Mouse (Mus musculus) hindbrain, embryonic 14.5 days (tissue): ENCODE measurements around the gene Rbmxl2. TPM values are rescaled to one million over a fixed set of nuclear protein-coding genes. Genes with fewer than 3 reads are reported as not detected.

ENCODE experiments used
- ATAC-seq: fragments of 200-750 bp; cut with Nextera tagmentation; 2 replicates; pipeline ENCODE4 v1.8.0; 2017; ENCODE audit warnings: moderate number of reproducible peaks, mild to moderate bottlenecking, moderate TSS enrichment, moderate library complexity; ENCODE audit not compliant: low FRiP score
- DNase-seq: peaks from one replicate; pipeline ENCODE4 v3.0.0-alpha.2; 2015; ENCODE audit warnings: low spot score
- H3K27ac ChIP-seq: fragments of 300-500 bp; sonication (generic); 2 replicates; pipeline ENCODE4 v1.5.1; 2014; ENCODE audit warnings: mild to moderate bottlenecking, moderate library complexity
- H3K27me3 ChIP-seq: fragments of 300-500 bp; sonication (generic); 2 replicates; pipeline ENCODE4 v1.6.1; 2014; ENCODE audit warnings: mild to moderate bottlenecking, low read length, mixed read lengths; ENCODE audit not compliant: control insufficient read depth, insufficient read depth
- H3K36me3 ChIP-seq: fragments of 300-500 bp; sonication (generic); replicated peaks from 2 replicates; pipeline ENCODE4 v1.6.1; 2014; ENCODE audit not compliant: control insufficient read depth, insufficient read depth
- H3K4me1 ChIP-seq: fragments of 300-500 bp; sonication (generic); replicated peaks from 2 replicates; pipeline ENCODE4 v1.6.1; 2014; ENCODE audit warnings: antibody characterized with exemption, low read length, mixed read lengths; ENCODE audit not compliant: control insufficient read depth, insufficient read depth
- H3K4me2 ChIP-seq: fragments of 300-500 bp; sonication (generic); replicated peaks from 2 replicates; pipeline ENCODE4 v1.6.1; 2014; ENCODE audit warnings: mild to moderate bottlenecking, moderate library complexity
- H3K4me3 ChIP-seq: fragments of 300-500 bp; sonication (generic); replicated peaks from 2 replicates; pipeline ENCODE4 v1.5.1; 2014; ENCODE audit warnings: mild to moderate bottlenecking, low read length
- H3K9ac ChIP-seq: fragments of 300-500 bp; sonication (generic); 2 replicates; pipeline ENCODE4 v1.6.1; 2014
- H3K9me3 ChIP-seq: fragments of 300-500 bp; sonication (generic); 2 replicates; pipeline ENCODE4 v1.6.1; 2016; ENCODE audit warnings: low read length; ENCODE audit not compliant: control insufficient read depth
- WGBS: fragments of 180-500 bp; shearing (Covaris S2); extraction: QIAGEN DNeasy Blood & Tissue Kit; methylation state at CpG from one replicate; pipeline ENCODE4 v1.1.7; 2014; 5-methylcytosine and 5-hydroxymethylcytosine counted together
- polyA plus RNA-seq: library from polyadenylated mRNA; unstranded; fragments of >200 nt; fragmentation: Nextera tagmentation; extraction: Ambion mirVana; gene quantifications from 2 replicates; pipeline ENCODE4 v1.2.1, GENCODE M21; 2014

The Rbmxl2 gene
- polyA plus RNA-seq, result not detected in 2 replicates

DNA sequence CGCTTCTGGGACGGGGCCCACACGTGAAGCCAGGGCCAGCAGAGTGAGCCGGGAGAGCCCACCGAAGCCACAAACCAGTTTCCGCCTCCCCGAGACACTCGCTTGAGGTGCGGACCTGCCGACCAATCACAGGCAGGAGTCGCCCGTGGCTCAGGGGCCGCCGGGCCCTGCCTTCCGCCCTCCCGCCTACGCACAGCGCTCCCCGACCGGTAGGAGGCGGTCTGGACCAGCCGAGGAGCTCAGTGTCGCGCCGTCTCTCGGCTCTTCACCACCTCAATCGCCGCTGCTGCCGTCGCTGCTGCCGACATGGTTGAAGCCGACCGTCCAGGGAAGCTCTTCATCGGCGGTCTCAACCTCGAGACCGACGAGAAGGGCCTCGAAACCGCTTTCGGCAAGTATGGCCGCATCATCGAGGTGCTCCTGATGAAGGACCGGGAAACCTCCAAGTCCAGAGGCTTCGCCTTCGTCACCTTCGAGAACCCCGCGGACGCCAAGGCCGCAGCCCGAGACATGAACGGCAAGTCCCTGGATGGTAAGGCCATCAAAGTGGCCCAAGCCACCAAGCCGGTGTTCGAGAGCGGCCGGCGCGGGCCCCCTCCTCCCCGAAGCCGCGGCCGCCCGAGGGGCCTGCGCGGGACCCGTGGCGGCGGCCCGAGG lies at the start of gene Rbmxl2:
Rbmxl2 (plus strand) TSS at position 242 of the 657 bp plus-strand sequence.
- peaks cover 46% of the 10 kb centered on the region for H3K27me3 ChIP-seq
- peaks cover 17% of the 10 kb centered on the region for H3K9me3 ChIP-seq
- H3K4me1 ChIP-seq, result no peaks in the 10 kb centered on the region
- DNase-seq, result no peak
- no peak within 1 kb of the TSS for H3K9ac ChIP-seq
- H3K4me2 ChIP-seq, result peak within 1 kb of the TSS; percentile 28
- no peak for ATAC-seq
- no peaks in the 10 kb centered on the region for H3K36me3 ChIP-seq
- 46% methylated on average over 67 of the region's 70 CpGs for WGBS
- H3K27ac ChIP-seq, result no peak within 1 kb of the TSS
- H3K4me3 ChIP-seq, result peak within 1 kb of the TSS; percentile 21

DNA sequence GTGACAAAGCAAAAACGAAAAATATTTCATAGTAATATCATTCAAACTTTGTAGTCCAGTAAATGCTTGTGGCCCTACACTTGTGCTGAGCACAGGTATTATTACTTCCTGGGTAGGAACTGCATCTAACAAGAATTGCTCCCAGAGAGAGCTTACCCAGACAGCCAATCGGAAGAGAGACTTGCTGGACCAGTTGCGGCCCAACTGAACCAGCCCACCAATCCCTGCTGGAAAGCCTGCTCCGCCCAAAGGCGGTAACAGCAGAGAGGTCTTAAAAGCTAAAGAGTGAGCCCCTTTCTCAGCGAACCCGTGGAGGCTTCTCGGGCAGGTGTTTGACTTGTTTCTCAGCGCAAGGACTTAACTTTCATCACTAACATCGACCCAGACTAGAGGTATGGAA lies 42.6 kb upstream of the Rbmxl2 start, which contains the start of gene Nlrp14:
Nlrp14 (plus strand) TSS at position 301 of the 400 bp plus-strand sequence.
- Histone ChIP-seq H3K9ac (no peak within 1 kb of the TSS), H3K27me3 (no peaks in the 10 kb centered on the region), H3K9me3 (no peaks in the 10 kb centered on the region), H3K27ac (no peak within 1 kb of the TSS), H3K4me2 (no peak within 1 kb of the TSS), H3K36me3 (no peaks in the 10 kb centered on the region), H3K4me3 (no peak within 1 kb of the TSS), H3K4me1 (no peaks in the 10 kb centered on the region)
- 82% methylated on average over 10 of the region's 10 CpGs for WGBS
- ATAC-seq (no peak), DNase-seq (no peak)

DNA sequence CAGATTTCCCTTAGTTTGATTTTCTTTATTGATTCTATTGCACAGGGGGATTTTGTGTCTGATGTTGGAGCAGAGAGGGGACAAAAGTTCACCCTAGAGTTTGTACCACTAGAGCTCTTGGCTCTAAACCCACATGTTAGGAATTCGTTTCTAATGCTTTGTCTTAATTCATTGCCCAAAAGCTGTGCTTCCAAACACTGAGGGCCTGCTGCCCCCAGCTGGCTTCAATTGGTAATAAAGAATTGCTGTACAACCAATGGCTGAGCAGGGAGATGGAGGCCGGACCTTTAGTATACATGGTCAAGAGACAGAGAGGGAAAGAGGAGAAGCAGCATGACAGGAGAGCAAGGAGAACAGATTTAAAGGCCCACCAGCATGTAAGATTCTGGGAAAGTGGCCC lies 28.8 kb upstream of the Rbmxl2 start:
- no peak overlapping the region for H3K4me3 ChIP-seq
- no peaks in the 10 kb centered on the region for H3K27me3 ChIP-seq
- no peak overlapping the region for H3K9ac ChIP-seq
- no peaks in the 10 kb centered on the region for H3K9me3 ChIP-seq
- H3K27ac ChIP-seq, result no peak overlapping the region
- DNase-seq (no peak), ATAC-seq (no peak)
- no peaks in the 10 kb centered on the region for H3K36me3 ChIP-seq
- 56% methylated on average over 2 of the region's 2 CpGs for WGBS
- no peak overlapping the region for H3K4me2 ChIP-seq
- no peaks in the 10 kb centered on the region for H3K4me1 ChIP-seq

DNA sequence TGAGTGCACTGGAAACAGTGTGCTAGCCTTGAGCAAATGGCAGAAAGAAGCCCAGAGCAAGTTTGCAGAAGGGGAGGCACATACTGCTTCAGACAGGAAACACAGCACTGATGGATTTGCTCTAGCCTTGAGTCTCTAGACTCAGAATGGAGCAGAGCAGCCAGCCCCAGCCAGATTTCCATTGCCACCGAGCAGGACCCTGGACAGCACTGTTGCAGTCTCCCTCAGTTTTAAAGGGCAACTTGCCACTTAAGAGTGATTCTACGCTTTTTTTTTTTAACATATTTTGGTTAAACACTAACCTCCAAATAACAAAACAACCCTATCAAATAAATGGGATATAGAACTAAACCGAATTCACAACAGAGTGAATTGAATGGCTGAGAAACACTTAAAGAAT lies 7.4 kb upstream of the Rbmxl2 start:
- Histone ChIP-seq H3K4me3 (no peak overlapping the region), H3K9ac (no peak overlapping the region), H3K27ac (no peak overlapping the region), H3K9me3 (no peaks in the 10 kb centered on the region), H3K27me3 (no peaks in the 10 kb centered on the region), H3K4me1 (no peaks in the 10 kb centered on the region), H3K36me3 (no peaks in the 10 kb centered on the region), H3K4me2 (no peak overlapping the region)
- ATAC-seq, result no peak
- WGBS, result 46% methylated on average over 3 of the region's 3 CpGs
- DNase-seq, result no peak

- H3K9ac ChIP-seq, result no peak overlapping the region
- H3K36me3 ChIP-seq, result no peaks in the 10 kb centered on the region
- no peak overlapping the region for H3K4me2 ChIP-seq
- H3K4me3 ChIP-seq, result no peak overlapping the region
- peaks cover 17% of the 10 kb centered on the region for H3K9me3 ChIP-seq
- ATAC-seq (no peak), DNase-seq (no peak)
- WGBS, result 72% methylated on average over 3 of the region's 3 CpGs
- no peak overlapping the region for H3K27ac ChIP-seq
- no peaks in the 10 kb centered on the region for H3K4me1 ChIP-seq
- H3K27me3 ChIP-seq, result peaks cover 43% of the 10 kb centered on the region
Observed at GRCm38 (mm10) chr7:107207843-107208242, 1.4 kb upstream of the Rbmxl2 start.

DNA sequence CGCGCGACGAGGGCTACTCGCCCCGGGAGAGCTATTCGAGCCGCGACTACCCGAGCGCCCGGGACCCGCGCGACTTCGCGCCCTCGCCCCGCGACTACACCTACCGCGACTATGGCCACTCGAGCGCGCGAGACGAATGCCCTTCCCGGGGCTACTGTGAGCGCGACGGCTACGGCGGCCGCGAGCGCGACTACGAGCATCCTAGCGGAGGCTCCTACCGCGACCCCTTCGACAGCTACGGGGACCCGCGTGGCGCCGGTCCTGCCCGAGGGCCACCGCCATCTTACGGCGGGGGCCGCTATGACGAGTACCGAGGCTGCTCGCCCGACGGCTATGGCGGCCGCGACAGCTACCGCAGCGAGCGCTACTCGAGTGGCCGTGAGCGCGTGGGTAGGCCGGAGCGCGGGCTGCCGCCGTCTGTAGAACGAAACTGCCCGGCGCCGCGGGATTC lies 906 bp downstream of the Rbmxl2 start:
- Histone ChIP-seq H3K9me3 (peaks cover 17% of the 10 kb centered on the region), H3K27ac (no peak overlapping the region), H3K4me3 (peak overlapping the region; percentile 21), H3K27me3 (peaks cover 46% of the 10 kb centered on the region), H3K4me2 (peak overlapping the region; percentile 28), H3K9ac (no peak overlapping the region), H3K4me1 (no peaks in the 10 kb centered on the region), H3K36me3 (no peaks in the 10 kb centered on the region)
- 18% methylated on average over 72 of the region's 77 CpGs for WGBS
- DNase-seq, result no peak
- ATAC-seq, result no peak; the same call in 1 of the 2 replicates

- H3K4me2 ChIP-seq, result no peak overlapping the region
- H3K27me3 ChIP-seq, result peaks cover 16% of the 10 kb centered on the region
- ATAC-seq (peak; percentile 74; the same call in 1 of the 2 replicates), DNase-seq (peak; percentile 65)
- H3K4me1 ChIP-seq, result no peaks in the 10 kb centered on the region
- no peak overlapping the region for H3K4me3 ChIP-seq
- H3K9me3 ChIP-seq, result no peaks in the 10 kb centered on the region
- no peak overlapping the region for H3K9ac ChIP-seq
- H3K27ac ChIP-seq, result no peak overlapping the region
- H3K36me3 ChIP-seq, result no peaks in the 10 kb centered on the region
Observed at GRCm38 (mm10) chr7:107215723-107216122, 6.5 kb downstream of the Rbmxl2 start.

GRCm38 (mm10) chr7:107216845-107217244 lies 7.6 kb downstream of the Rbmxl2 start:
- H3K4me2 ChIP-seq, result no peak overlapping the region
- H3K9ac ChIP-seq, result no peak overlapping the region
- H3K4me3 ChIP-seq, result no peak overlapping the region
- peaks cover 5% of the 10 kb centered on the region for H3K27me3 ChIP-seq
- H3K27ac ChIP-seq, result no peak overlapping the region
- H3K36me3 ChIP-seq, result no peaks in the 10 kb centered on the region
- no peaks in the 10 kb centered on the region for H3K9me3 ChIP-seq
- WGBS, result 83% methylated on average over 2 of the region's 2 CpGs
- DNase-seq (no peak), ATAC-seq (no peak)
- H3K4me1 ChIP-seq, result no peaks in the 10 kb centered on the region

- no peak for DNase-seq
- no peak overlapping the region for H3K27ac ChIP-seq
- no peaks in the 10 kb centered on the region for H3K9me3 ChIP-seq
- H3K4me1 ChIP-seq, result no peaks in the 10 kb centered on the region
- ATAC-seq, result no peak
- no peaks in the 10 kb centered on the region for H3K36me3 ChIP-seq
- 12% methylated on average over 3 of the region's 3 CpGs for WGBS
- no peaks in the 10 kb centered on the region for H3K27me3 ChIP-seq
- H3K9ac ChIP-seq, result no peak overlapping the region
- H3K4me2 ChIP-seq, result no peak overlapping the region
- no peak overlapping the region for H3K4me3 ChIP-seq
Observed at GRCm38 (mm10) chr7:107236854-107237253, 27.6 kb downstream of the Rbmxl2 start.
